Mouse (Mus musculus): ENCODE results near the gene Cwc22. TPM values are rescaled to one million over a fixed set of nuclear protein-coding genes. Genes with fewer than 3 reads are reported as not detected.
A peak's percentile ranks its signal among the peaks of the same experiment; 100 is the strongest.

The Cwc22 gene
- total RNA-seq, 2 experiments from 2014 or later = 51.7 to 118 TPM

- no peak for ATAC-seq (replicated peaks; ENCODE audit: poor library complexity, severe bottlenecking)
Measured at GRCm38 (mm10) chr2:77928352-77928751, 17.8 kb downstream of the Cwc22 start.

GRCm38 (mm10) chr2:77926468-77926867, 19.7 kb downstream of the Cwc22 start:
- no peak for ATAC-seq (replicated peaks; ENCODE audit: poor library complexity, severe bottlenecking)

- ATAC-seq (replicated peaks; ENCODE audit: poor library complexity, severe bottlenecking) = no peak
Measured at GRCm38 (mm10) chr2:77925997-77926396, 20.2 kb downstream of the Cwc22 start.

- no peak for ATAC-seq (replicated peaks; ENCODE audit: poor library complexity, severe bottlenecking)
Measured at GRCm38 (mm10) chr2:77925187-77925924, 20.8 kb downstream of the Cwc22 start.

GRCm38 (mm10) chr2:77924003-77924402, 22.2 kb downstream of the Cwc22 start:
- no peak for ATAC-seq (replicated peaks; ENCODE audit: poor library complexity, severe bottlenecking)

GRCm38 (mm10) chr2:77923182-77923581, 23.0 kb downstream of the Cwc22 start:
- no peak for ATAC-seq (replicated peaks; ENCODE audit: poor library complexity, severe bottlenecking)

GRCm38 (mm10) chr2:77921307-77921706, 24.9 kb downstream of the Cwc22 start:
- no peak for ATAC-seq (replicated peaks; ENCODE audit: poor library complexity, severe bottlenecking)

- no peak for ATAC-seq (replicated peaks; ENCODE audit: poor library complexity, severe bottlenecking)
Measured at GRCm38 (mm10) chr2:77920621-77921020, 25.6 kb downstream of the Cwc22 start.

- no peak for ATAC-seq (replicated peaks; ENCODE audit: poor library complexity, severe bottlenecking)
Measured at GRCm38 (mm10) chr2:77918474-77918873, 27.7 kb downstream of the Cwc22 start.

GRCm38 (mm10) chr2:77918006-77918405, 28.2 kb downstream of the Cwc22 start:
- ATAC-seq (replicated peaks; ENCODE audit: poor library complexity, severe bottlenecking) = peak; percentile 71

- ATAC-seq (replicated peaks; ENCODE audit: poor library complexity, severe bottlenecking) = no peak
Measured at GRCm38 (mm10) chr2:77917360-77917734, 28.8 kb downstream of the Cwc22 start.

GRCm38 (mm10) chr2:77916586-77917359, 29.4 kb downstream of the Cwc22 start:
- no peak for ATAC-seq (replicated peaks; ENCODE audit: poor library complexity, severe bottlenecking)

GRCm38 (mm10) chr2:77915187-77915586, 31.0 kb downstream of the Cwc22 start:
- ATAC-seq (replicated peaks; ENCODE audit: poor library complexity, severe bottlenecking) = no peak

- ATAC-seq (replicated peaks; ENCODE audit: poor library complexity, severe bottlenecking) = no peak
Measured at GRCm38 (mm10) chr2:77913628-77914027, 32.5 kb downstream of the Cwc22 start.

GRCm38 (mm10) chr2:77912197-77912596, 34.0 kb downstream of the Cwc22 start:
- no peak for ATAC-seq (replicated peaks; ENCODE audit: poor library complexity, severe bottlenecking)

GRCm38 (mm10) chr2:77911452-77911851, 34.7 kb downstream of the Cwc22 start:
- no peak for ATAC-seq (replicated peaks; ENCODE audit: poor library complexity, severe bottlenecking)

- ATAC-seq (replicated peaks; ENCODE audit: poor library complexity, severe bottlenecking) = 0 out of 2 replicates have a peak, but pooled peaks have one; percentile 30
Measured at GRCm38 (mm10) chr2:77910216-77910615, 36.0 kb downstream of the Cwc22 start.

- no peak for ATAC-seq (replicated peaks; ENCODE audit: poor library complexity, severe bottlenecking)
Measured at GRCm38 (mm10) chr2:77907164-77907563, 39.0 kb downstream of the Cwc22 start.

- ATAC-seq (replicated peaks; ENCODE audit: poor library complexity, severe bottlenecking) = no peak
Measured at GRCm38 (mm10) chr2:77905023-77905422, 41.2 kb downstream of the Cwc22 start.

GRCm38 (mm10) chr2:77904495-77904894, 41.7 kb downstream of the Cwc22 start:
- ATAC-seq (replicated peaks; ENCODE audit: poor library complexity, severe bottlenecking) = no peak

- ATAC-seq (replicated peaks; ENCODE audit: poor library complexity, severe bottlenecking) = no peak
Measured at GRCm38 (mm10) chr2:77903979-77904378, 42.2 kb downstream of the Cwc22 start.

GRCm38 (mm10) chr2:77903098-77903497, 43.1 kb downstream of the Cwc22 start:
- no peak for ATAC-seq (replicated peaks; ENCODE audit: poor library complexity, severe bottlenecking)

Measured in granulocyte monocyte progenitor cell, adult 5-6 weeks (primary cell).